Mouse (Mus musculus): ENCODE results near the gene Acoxl.

- TF ChIP-seq GATA1 (IDR thresholded peaks at IDR 0.05; ENCODE audit: low read length) (no peak), TAL1 (IDR thresholded peaks at IDR 0.05; ENCODE audit: low read length) (no peak)
Measured at GRCm38 (mm10) chr2:128138924-128139323, 300.2 kb downstream of the Acoxl start.

Data from erythroblast, embryonic 14.5 days (primary cell).